Mouse (Mus musculus) liver, embryonic 14.5 days (tissue): ENCODE results near the gene Thap3. TPM values are rescaled to one million over a fixed set of nuclear protein-coding genes. Genes with fewer than 3 reads are reported as not detected.
A peak's percentile ranks its signal among the peaks of the same experiment; 100 is the strongest.

ENCODE experiments used
- ATAC-seq: fragments of 200-750 bp; cut with Nextera tagmentation; 2 replicates; pipeline ENCODE4 v1.8.0; 2017; ENCODE audit warnings: moderate number of reproducible peaks, mild to moderate bottlenecking, moderate library complexity; ENCODE audit not compliant: insufficient read depth
- DNase-seq, 3 experiments: peaks; one replicate each; pipeline ENCODE4 v3.0.0-alpha.2; 2012 to 2013; ENCODE audit warnings: low read depth in 3 of 3, low spot score in 3 of 3
- H3K27ac ChIP-seq: fragments of 300-500 bp; sonication (generic); 2 replicates; pipeline ENCODE4 v1.5.1; 2014; ENCODE audit warnings: moderate library complexity, mild to moderate bottlenecking, control low read depth, inconsistent platforms
- H3K27me3 ChIP-seq: fragments of 300-500 bp; sonication (generic); 2 replicates; pipeline ENCODE4 v1.6.1; 2014; ENCODE audit warnings: mild to moderate bottlenecking, low read length, moderate library complexity; ENCODE audit not compliant: control insufficient read depth, insufficient read depth
- H3K36me3 ChIP-seq: fragments of 300-500 bp; sonication (generic); replicated peaks from 2 replicates; pipeline ENCODE4 v1.6.1; 2014; ENCODE audit warnings: low read depth; ENCODE audit not compliant: control insufficient read depth, insufficient read depth
- H3K4me1 ChIP-seq, 2 experiments: fragments of 200-500 bp in 1 of 2; fragments of 300-500 bp in 1 of 2; sonication (generic) in 1 of 2; replicated peaks; 2 replicates each; pipeline ENCODE4 v1.6.1; 2012 to 2014; ENCODE audit warnings: antibody characterized with exemption in 1 of 2, inconsistent platforms in 1 of 2, low read length in 1 of 2; ENCODE audit not compliant: control insufficient read depth in 2 of 2, insufficient read depth in 2 of 2
- H3K4me2 ChIP-seq: fragments of 300-500 bp; sonication (generic); 2 replicates; pipeline ENCODE4 v1.6.1; 2014; ENCODE audit warnings: low read depth, mild to moderate bottlenecking, control low read depth, moderate library complexity
- H3K4me3 ChIP-seq, 2 experiments: fragments of 200-500 bp in 1 of 2; fragments of 300-500 bp in 1 of 2; sonication (generic) in 1 of 2; 2 replicates each; pipeline ENCODE4 v1.5.1; 2012 to 2014; ENCODE audit warnings: low read depth in 2 of 2, low read length in 2 of 2, mild to moderate bottlenecking in 2 of 2, control low read depth in 1 of 2, inconsistent platforms in 1 of 2, moderate library complexity in 1 of 2; ENCODE audit not compliant: insufficient read depth in 1 of 2
- H3K9ac ChIP-seq: fragments of 300-500 bp; sonication (generic); replicated peaks from 2 replicates; pipeline ENCODE4 v1.6.1; 2014; ENCODE audit warnings: mild to moderate bottlenecking, control low read depth, moderate library complexity
- H3K9me3 ChIP-seq: fragments of 300-500 bp; sonication (generic); 2 replicates; pipeline ENCODE4 v1.6.1; 2016; ENCODE audit warnings: low read length, mixed read lengths; ENCODE audit not compliant: control insufficient read depth
- CTCF ChIP-seq: IDR thresholded peaks from 2 replicates; pipeline ENCODE4 v1.5.1; 2016; ENCODE audit warnings: antibody characterized with exemption, low read depth, control low read depth
- EP300 ChIP-seq: IDR thresholded peaks from 2 replicates; pipeline ENCODE4 v1.6.1; 2016; ENCODE audit warnings: antibody characterized with exemption, low read depth
- WGBS: fragments of 180-500 bp; shearing (Covaris S2); extraction: QIAGEN DNeasy Blood & Tissue Kit; methylation state at CpG from one replicate; pipeline ENCODE4 v1.1.7; 2014; ENCODE audit not compliant: insufficient replicate concordance; 5-methylcytosine and 5-hydroxymethylcytosine counted together
- polyA plus RNA-seq, 2 experiments: library from polyadenylated mRNA; depleted of rRNA in 1 of 2; stranded (reverse) in 1 of 2; unstranded in 1 of 2; fragments of >200 nt; fragmentation: Nextera tagmentation in 1 of 2; extraction: Ambion mirVana in 1 of 2; gene quantifications; 2 replicates each; pipeline versions ENCODE4 v1.2.1 to v1.2.3; 2012 to 2014

Thap3 gene
- polyA plus RNA-seq, 2 experiments: 4.5 to 5.0 TPM

- Histone ChIP-seq H3K4me2 (no peak overlapping the region), H3K9ac (no peak overlapping the region), H3K4me1 (peaks cover 21% of the 10 kb centered on the region in 2 experiments), H3K27me3 (peaks cover 15% of the 10 kb centered on the region), H3K36me3 (no peaks in the 10 kb centered on the region), H3K27ac (no peak overlapping the region), H3K4me3 (no peak overlapping the region), H3K9me3 (no peaks in the 10 kb centered on the region)
- TF ChIP-seq CTCF (peak; percentile 51), EP300 (no peak)
- ATAC-seq (no peak), DNase-seq (no peak)
- 65% methylated on average over 6 of the region's 6 CpGs for WGBS
Observed at GRCm38 (mm10) chr4:152006137-152006536, 17.3 kb upstream of the Thap3 start.

- H3K9ac ChIP-seq: no peak overlapping the region
- TF ChIP-seq CTCF: no peak
- TF ChIP-seq EP300: no peak
- no peak for ATAC-seq
- peaks cover 8 to 9% of the 10 kb centered on the region in 2 experiments for H3K4me1 ChIP-seq
- no peak overlapping the region for H3K27ac ChIP-seq
- no peak overlapping the region for H3K4me3 ChIP-seq
- peaks cover 4% of the 10 kb centered on the region for H3K27me3 ChIP-seq
- WGBS: 62% methylated on average over 3 of the region's 3 CpGs
- H3K4me2 ChIP-seq: no peak overlapping the region
- no peak for DNase-seq
- no peaks in the 10 kb centered on the region for H3K9me3 ChIP-seq
- no peaks in the 10 kb centered on the region for H3K36me3 ChIP-seq
Observed at GRCm38 (mm10) chr4:152002063-152002462, 13.3 kb upstream of the Thap3 start.

GRCm38 (mm10) chr4:152001335-152001734 lies 12.5 kb upstream of the Thap3 start:
- Histone ChIP-seq H3K9ac (no peak overlapping the region), H3K27ac (no peak overlapping the region), H3K27me3 (no peaks in the 10 kb centered on the region), H3K4me2 (no peak overlapping the region), H3K4me3 (no peak overlapping the region), H3K4me1 (peaks cover 9 to 10% of the 10 kb centered on the region in 2 experiments), H3K36me3 (no peaks in the 10 kb centered on the region), H3K9me3 (no peaks in the 10 kb centered on the region)
- no peak; the same call in 1 of the 2 replicates for TF ChIP-seq CTCF
- no peak for TF ChIP-seq EP300
- 55% methylated on average over 4 of the region's 4 CpGs for WGBS
- DNase-seq: no peak
- ATAC-seq: no peak

- no peaks in the 10 kb centered on the region for H3K27me3 ChIP-seq
- no peak overlapping the region for H3K9ac ChIP-seq
- H3K4me1 ChIP-seq: peaks cover 9 to 10% of the 10 kb centered on the region in 2 experiments
- no peak overlapping the region for H3K4me2 ChIP-seq
- H3K36me3 ChIP-seq: no peaks in the 10 kb centered on the region
- WGBS: 50% methylated on average over 4 of the region's 4 CpGs
- TF ChIP-seq EP300 (no peak), CTCF (no peak)
- H3K27ac ChIP-seq: no peak overlapping the region
- ATAC-seq (no peak), DNase-seq (no peak)
- no peak overlapping the region for H3K4me3 ChIP-seq
- H3K9me3 ChIP-seq: no peaks in the 10 kb centered on the region
Observed at GRCm38 (mm10) chr4:152000906-152001305, 12.1 kb upstream of the Thap3 start.

GRCm38 (mm10) chr4:151999481-151999880 lies 10.7 kb upstream of the Thap3 start:
- no peak overlapping the region for H3K27ac ChIP-seq
- H3K27me3 ChIP-seq: peaks cover 6% of the 10 kb centered on the region
- ATAC-seq (no peak), DNase-seq (no peak)
- TF ChIP-seq CTCF (no peak), EP300 (no peak)
- H3K36me3 ChIP-seq: no peaks in the 10 kb centered on the region
- H3K4me3 ChIP-seq: no peak overlapping the region
- peaks cover 11 to 12% of the 10 kb centered on the region in 2 experiments for H3K4me1 ChIP-seq
- H3K9ac ChIP-seq: no peak overlapping the region
- no peak overlapping the region for H3K4me2 ChIP-seq
- no peaks in the 10 kb centered on the region for H3K9me3 ChIP-seq
- WGBS: 19% methylated on average over 3 of the region's 3 CpGs
